Mouse (Mus musculus) limb, embryonic 13.5 days (tissue): ENCODE data around the gene Npm3. TPM values are rescaled to one million over a fixed set of nuclear protein-coding genes. Genes with fewer than 3 reads are reported as not detected.

ENCODE experiments used
- ATAC-seq: fragments of 200-750 bp; cut with Nextera tagmentation; 2 replicates; pipeline ENCODE4 v1.8.0; 2017; ENCODE audit warnings: low read depth, moderate number of reproducible peaks, moderate TSS enrichment; ENCODE audit not compliant: low FRiP score
- H3K27ac ChIP-seq: fragments of 300-500 bp; sonication (generic); 2 replicates; pipeline ENCODE4 v1.5.1; 2015; ENCODE audit warnings: inconsistent platforms, mild to moderate bottlenecking, moderate library complexity
- H3K27me3 ChIP-seq: fragments of 300-500 bp; sonication (generic); 2 replicates; pipeline ENCODE4 v1.6.1; 2015; ENCODE audit warnings: mild to moderate bottlenecking, inconsistent platforms
- H3K36me3 ChIP-seq: fragments of 300-500 bp; sonication (generic); 2 replicates; pipeline ENCODE4 v1.6.1; 2015; ENCODE audit warnings: inconsistent platforms, mild to moderate bottlenecking, moderate library complexity
- H3K4me1 ChIP-seq: fragments of 300-500 bp; sonication (generic); 2 replicates; pipeline ENCODE4 v1.6.1; 2015; ENCODE audit warnings: inconsistent platforms
- H3K4me2 ChIP-seq: fragments of 300-500 bp; sonication (generic); replicated peaks from 2 replicates; pipeline ENCODE4 v1.6.1; 2015; ENCODE audit warnings: inconsistent platforms, mild to moderate bottlenecking, moderate library complexity
- H3K4me3 ChIP-seq: fragments of 300-500 bp; sonication (generic); 2 replicates; pipeline ENCODE4 v1.5.1; 2015; ENCODE audit warnings: moderate library complexity, mild to moderate bottlenecking, inconsistent platforms
- H3K9ac ChIP-seq: fragments of 300-500 bp; sonication (generic); 2 replicates; pipeline ENCODE4 v1.6.1; 2015; ENCODE audit warnings: mild to moderate bottlenecking, inconsistent platforms
- H3K9me3 ChIP-seq: fragments of 300-500 bp; sonication (generic); 2 replicates; pipeline ENCODE4 v1.6.1; 2016; ENCODE audit warnings: inconsistent platforms
- WGBS: fragments of 180-500 bp; shearing (Covaris S2); methylation state at CpG from one replicate; pipeline ENCODE4 v1.1.7; 2015; 5-methylcytosine and 5-hydroxymethylcytosine counted together
- polyA plus RNA-seq: library from polyadenylated mRNA; unstranded; fragments of >200 nt; fragmentation: Nextera tagmentation; extraction: Ambion mirVana; gene quantifications from 2 replicates; pipeline ENCODE4 v1.2.1, GENCODE M21; 2015

Gene Npm3
- polyA plus RNA-seq, 1 experiment from 2014 or later = 15.4 TPM

DNA sequence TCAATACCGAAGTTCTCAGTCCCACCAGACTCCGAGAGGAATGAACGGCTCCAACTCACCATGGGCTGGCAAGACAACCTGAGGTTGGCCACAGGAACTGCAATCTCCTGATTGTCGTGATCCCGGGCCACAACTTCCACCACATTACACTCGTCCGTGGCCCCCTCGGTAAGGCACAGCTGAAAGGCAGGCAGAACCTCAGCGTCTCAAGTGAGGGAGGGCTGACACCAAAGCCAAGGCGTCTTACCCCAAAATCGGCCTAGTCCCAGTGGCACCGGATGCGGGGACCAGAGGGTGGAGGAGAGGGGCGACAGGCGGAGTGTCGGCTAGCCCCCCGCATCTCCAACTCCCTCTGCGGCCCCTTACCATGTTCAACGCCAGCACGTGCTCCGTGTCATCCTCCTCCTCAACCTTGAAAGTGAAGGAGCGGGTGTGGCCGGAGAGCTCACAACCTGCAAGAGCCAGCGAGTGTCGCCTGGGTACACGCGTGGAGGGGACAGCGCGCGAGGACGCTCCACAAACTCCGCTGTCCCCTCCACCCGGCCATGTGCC lies 624 bp downstream of the Npm3 start:
- ATAC-seq = peak; percentile 25; the same call in 1 of the 2 replicates

DNA sequence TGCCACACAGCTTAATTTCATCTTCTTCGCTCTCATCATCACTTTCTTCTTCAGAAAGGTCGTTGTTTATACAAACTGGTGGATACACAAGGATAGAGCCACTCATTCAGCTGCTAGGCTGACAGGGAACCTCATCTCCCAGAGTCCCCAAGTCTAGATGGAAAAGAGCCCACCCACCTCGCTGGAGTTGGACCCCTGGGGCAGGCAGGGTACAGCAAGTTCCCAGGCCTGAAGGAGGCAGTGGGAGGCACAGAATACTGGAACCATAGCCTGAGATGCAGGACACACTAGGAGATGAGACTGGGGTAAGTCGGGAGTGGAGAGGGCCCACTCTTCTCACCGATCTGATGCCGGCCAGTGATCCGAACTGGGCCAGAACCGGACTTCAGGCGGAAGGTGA lies 1.2 kb downstream of the Npm3 start:
- Histone ChIP-seq H3K4me2 (peak overlapping the region; percentile 96), H3K36me3 (peaks cover 15% of the 10 kb centered on the region), H3K4me1 (peaks cover 34% of the 10 kb centered on the region), H3K9me3 (no peaks in the 10 kb centered on the region), H3K27me3 (peaks cover 41% of the 10 kb centered on the region), H3K9ac (peak overlapping the region; percentile 91), H3K27ac (no peak overlapping the region), H3K4me3 (peak overlapping the region; percentile 92)
- 49% methylated on average over 9 of the region's 9 CpGs for WGBS
- ATAC-seq = no peak

More for the DNA sequence above, 624 bp downstream of the Npm3 start:
- H3K4me3 ChIP-seq = peak overlapping the region; percentile 92
- peaks cover 21% of the 10 kb centered on the region for H3K36me3 ChIP-seq
- peak overlapping the region; percentile 91 for H3K9ac ChIP-seq
- no peak overlapping the region for H3K27ac ChIP-seq
- H3K4me1 ChIP-seq = peaks cover 32% of the 10 kb centered on the region
- H3K27me3 ChIP-seq = peaks cover 35% of the 10 kb centered on the region
- 2% methylated on average over 33 of the region's 33 CpGs for WGBS
- no peaks in the 10 kb centered on the region for H3K9me3 ChIP-seq
- peak overlapping the region; percentile 96 for H3K4me2 ChIP-seq

DNA sequence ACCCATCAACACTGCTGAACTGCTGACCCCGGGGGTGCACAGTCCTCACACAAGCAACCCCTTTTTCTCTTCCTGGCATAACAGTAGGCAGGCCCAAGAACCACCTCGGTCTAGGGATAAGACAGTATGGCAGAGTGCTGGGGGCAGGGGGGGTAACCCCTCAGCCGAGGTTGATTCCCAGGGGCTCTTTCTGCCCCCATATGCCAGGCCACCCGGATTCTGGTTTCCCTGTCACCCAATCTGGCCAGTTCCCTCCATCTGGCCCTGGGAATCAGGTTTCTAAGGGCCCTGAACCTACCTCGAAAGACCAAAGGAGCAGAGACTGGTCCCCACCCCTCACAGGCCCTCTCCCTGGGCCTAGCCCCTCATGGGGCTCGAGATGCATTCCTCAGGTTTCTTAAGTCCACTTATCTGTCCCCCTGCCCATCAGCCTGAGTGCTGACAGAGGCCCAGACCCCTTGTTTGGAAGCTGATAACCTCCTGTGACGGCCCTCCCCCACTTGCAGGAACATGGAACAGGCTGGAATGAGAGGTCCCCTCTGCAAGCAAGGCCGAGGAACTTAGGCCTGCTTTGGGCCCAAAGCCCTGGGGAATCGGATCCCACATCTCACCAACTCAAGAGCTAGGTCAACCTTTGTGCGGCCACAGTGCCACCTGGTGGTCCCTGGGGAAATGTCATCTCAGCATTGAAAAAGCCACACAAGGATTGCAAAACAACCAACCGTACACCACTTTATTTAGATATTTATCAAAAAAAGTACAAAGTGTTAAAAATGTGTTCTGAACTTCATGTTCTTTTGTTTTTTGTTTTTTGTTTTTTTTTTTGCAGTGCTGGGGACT lies 2.1 kb downstream of the Npm3 start:
- H3K9ac ChIP-seq = no peak overlapping the region
- ATAC-seq = no peak
- 18% methylated on average over 11 of the region's 11 CpGs for WGBS
- no peak overlapping the region for H3K27ac ChIP-seq
- H3K36me3 ChIP-seq = peaks cover 7% of the 10 kb centered on the region
- H3K4me2 ChIP-seq = no peak overlapping the region
- H3K4me3 ChIP-seq = no peak overlapping the region
- H3K27me3 ChIP-seq = peaks cover 49% of the 10 kb centered on the region
- no peaks in the 10 kb centered on the region for H3K9me3 ChIP-seq
- peaks cover 41% of the 10 kb centered on the region for H3K4me1 ChIP-seq

DNA sequence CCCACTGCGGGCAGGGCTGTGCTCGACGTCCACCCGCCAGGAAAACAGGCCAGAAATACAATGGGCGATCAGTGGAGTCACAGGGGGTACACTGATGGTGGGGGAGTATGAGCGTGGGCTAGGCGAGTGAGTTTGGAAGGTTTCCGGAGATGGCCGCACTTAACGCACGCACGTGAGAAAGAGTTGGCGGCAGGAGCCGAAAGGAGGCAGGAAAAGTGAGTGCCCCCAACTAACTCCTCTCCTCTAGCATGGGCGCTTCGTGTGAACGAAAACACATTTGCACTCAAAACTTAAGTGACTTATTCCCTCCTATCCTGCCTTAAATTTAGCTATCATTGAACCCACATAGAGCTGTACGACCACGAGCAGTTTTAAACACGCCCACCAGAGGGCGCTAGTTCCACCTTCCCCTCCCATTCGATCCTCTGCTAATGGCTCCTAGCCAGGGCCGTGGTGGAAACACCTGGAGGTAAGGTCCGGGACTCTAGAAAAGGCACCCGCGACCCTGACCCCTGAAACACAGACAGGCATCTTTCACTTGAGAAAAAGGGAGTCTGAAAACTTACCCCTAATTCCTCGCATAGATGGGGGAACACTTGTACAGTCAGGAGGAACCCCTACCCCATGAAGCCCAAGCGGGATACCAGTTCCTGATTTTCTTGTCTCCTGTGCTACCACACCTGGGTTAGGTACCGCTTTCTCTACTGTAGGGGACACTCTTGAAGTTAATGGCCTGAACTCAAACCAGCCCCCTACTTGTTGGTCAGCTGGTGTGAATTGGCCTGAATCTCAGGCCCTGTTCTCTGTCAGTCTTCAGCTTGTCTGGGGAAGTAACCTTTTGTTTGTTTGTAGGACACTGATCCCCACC lies 3.0 kb downstream of the Npm3 start:
- peaks cover 50% of the 10 kb centered on the region for H3K4me1 ChIP-seq
- 0 out of 2 replicates have a peak, but pooled peaks have one; percentile 24 for ATAC-seq

DNA sequence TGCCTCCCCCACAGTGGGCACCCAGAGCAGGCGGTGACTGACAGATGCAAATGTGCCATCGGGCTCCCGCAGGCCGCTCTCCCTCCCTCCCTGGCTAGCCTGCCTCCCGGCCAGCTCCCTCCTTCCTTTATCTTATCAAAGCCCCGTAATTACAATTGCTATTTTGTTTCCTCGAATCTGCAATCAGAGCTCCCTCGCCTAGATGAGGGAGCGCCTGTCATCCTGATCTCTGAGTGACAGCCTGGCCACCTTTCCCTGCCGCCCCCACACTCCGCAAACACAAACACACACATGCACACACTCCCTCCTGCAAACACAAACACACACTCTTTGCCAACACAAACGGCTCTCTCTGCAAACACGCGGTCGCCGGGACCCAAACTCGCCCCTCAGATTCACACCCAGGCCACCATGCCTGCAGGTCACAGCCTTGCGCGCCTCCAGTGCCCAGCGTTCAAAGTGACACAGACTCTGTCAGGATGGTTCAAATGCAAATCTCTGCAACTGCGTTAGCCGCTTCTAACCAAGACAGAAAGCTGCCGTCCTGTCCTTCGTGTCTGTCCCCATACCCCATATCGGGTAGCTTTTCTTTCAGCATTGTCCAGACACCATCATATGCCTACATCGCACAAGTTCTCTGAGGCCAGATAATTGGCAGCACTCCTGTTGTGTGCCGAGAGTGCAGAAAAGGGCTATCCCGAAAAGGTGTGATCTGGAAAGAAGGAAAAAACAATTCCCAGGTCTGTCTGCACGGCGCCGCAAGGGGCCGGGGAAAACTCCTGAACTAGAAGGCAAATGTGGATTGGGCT lies 3.8 kb downstream of the Npm3 start:
- H3K4me2 ChIP-seq = no peak overlapping the region
- H3K4me1 ChIP-seq = peaks cover 58% of the 10 kb centered on the region
- WGBS = 3% methylated on average over 32 of the region's 32 CpGs
- H3K4me3 ChIP-seq = peak overlapping the region; percentile 5; the same call in 1 of the 2 replicates
- no peaks in the 10 kb centered on the region for H3K9me3 ChIP-seq
- H3K27me3 ChIP-seq = peaks cover 65% of the 10 kb centered on the region
- no peak for ATAC-seq
- no peak overlapping the region for H3K9ac ChIP-seq
- H3K27ac ChIP-seq = no peak overlapping the region
- H3K36me3 ChIP-seq = no peaks in the 10 kb centered on the region

More for the DNA sequence above, 3.0 kb downstream of the Npm3 start:
- WGBS = 10% methylated on average over 29 of the region's 29 CpGs
- H3K4me3 ChIP-seq = peak overlapping the region; percentile 5; the same call in 1 of the 2 replicates
- no peak overlapping the region for H3K9ac ChIP-seq
- peaks cover 58% of the 10 kb centered on the region for H3K27me3 ChIP-seq
- no peak overlapping the region for H3K27ac ChIP-seq
- no peak overlapping the region for H3K4me2 ChIP-seq
- no peaks in the 10 kb centered on the region for H3K9me3 ChIP-seq
- 0 out of 2 replicates have a peak, but pooled peaks cover under 1% of the 10 kb centered on the region for H3K36me3 ChIP-seq

DNA sequence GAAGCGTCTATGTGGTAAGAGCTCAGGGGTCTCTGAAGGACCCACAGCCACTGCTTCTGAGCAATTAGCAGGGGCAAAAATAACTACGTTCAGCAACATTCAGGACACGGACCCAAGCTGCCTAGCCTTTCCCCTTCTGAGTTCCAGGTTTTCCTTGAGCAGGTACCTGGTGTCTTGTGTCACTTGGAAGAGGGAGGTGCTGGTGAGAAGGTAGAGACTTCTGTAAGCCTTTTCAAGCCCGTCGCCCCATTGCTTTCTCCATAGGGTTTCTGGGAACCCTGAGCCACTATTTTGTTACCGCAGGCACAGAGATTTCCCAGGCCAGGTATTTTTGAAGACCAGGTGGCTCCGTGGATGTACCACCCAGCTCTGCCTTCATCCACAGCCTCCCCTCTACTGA lies 5.8 kb downstream of the Npm3 start:
- Histone ChIP-seq H3K9ac (no peak overlapping the region), H3K27ac (no peak overlapping the region), H3K27me3 (peaks cover 81% of the 10 kb centered on the region), H3K36me3 (no peaks in the 10 kb centered on the region), H3K9me3 (no peaks in the 10 kb centered on the region), H3K4me2 (peak overlapping the region; percentile 93), H3K4me1 (peaks cover 63% of the 10 kb centered on the region), H3K4me3 (peak overlapping the region; percentile 53; the same call in 1 of the 2 replicates)
- WGBS = 13% methylated on average over 7 of the region's 7 CpGs
- ATAC-seq = no peak

DNA sequence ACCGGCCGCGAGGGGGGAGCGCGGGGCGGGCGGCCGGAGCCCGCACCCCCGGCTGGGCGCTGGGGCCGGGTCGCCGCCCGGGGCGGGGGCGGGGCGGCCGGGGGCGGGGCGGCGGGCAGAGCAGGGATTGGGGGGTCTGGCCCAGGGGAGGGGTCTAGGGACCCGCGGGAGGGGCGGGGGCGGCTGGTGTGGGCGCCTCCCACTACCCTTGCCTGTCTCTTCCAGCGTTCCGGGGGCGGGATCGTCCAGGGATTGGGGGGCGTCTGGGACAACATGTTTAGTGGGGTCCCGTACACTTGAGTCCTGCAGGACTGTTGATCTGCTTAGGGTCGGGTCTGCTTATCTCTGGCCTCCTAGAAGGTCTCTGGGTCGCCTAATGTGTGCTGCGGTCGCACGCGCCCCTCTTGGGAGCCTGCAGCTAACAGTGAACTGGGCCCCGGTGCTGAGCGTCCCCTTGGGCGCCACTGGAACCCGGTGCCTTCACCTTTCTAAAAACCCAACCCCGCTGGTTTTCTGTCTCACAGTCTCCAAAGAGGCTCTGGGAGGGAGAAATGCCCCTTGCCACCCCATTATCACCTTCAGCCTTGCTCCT lies 6.3 kb downstream of the Npm3 start:
- Histone ChIP-seq H3K4me2 (peak overlapping the region; percentile 93), H3K9ac (peak overlapping the region; percentile 66; the same call in 1 of the 2 replicates), H3K4me1 (peaks cover 58% of the 10 kb centered on the region), H3K27me3 (peaks cover 86% of the 10 kb centered on the region), H3K4me3 (peak overlapping the region; percentile 53), H3K27ac (no peak overlapping the region), H3K9me3 (no peaks in the 10 kb centered on the region), H3K36me3 (no peaks in the 10 kb centered on the region)
- WGBS = under 1% methylated on average over 18 of the region's 44 CpGs
- no peak for ATAC-seq

DNA sequence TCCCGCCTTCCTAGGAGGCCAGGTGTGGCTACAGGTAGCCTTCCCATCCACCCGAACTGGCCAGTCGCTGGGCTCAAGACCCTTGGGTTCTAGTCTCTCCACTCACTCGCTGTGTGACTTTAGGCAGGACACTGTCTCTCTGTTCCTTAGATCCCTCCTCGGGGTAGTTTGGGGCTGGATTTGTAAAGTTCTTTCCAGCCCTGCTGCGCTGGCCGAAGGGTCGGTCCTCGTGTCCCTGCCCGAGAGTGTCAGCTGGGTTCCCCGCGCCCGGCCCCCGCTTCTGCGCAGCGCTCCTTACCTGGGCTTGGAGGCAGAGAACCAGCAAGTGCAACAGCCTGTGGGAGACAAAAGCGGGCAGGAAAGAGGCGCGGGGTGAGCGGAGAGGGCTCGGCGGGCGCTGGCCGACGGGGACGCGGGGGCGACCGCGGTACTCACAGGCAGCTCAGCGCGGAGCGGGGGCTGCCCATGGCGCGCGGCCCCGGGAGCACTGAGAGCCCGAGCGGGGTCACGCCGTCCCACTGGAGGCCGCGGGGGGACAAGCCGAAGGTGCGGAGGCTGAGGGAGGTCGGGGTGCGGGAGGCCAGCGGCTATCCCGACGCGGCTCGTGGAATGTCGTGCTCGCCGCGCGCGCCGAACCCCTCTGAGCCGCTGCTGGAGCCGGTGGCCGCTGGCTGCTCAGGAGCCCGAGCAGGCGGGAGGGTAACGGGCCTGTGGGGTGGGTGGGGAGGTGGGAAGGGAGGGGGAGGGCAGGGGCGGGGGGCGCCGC lies 7.0 kb downstream of the Npm3 start, which contains the start of gene Fgf8:
Gene Fgf8 (minus strand): TSS at position 698 of the 766 bp plus-strand sequence.
- Histone ChIP-seq H3K9ac (peak within 1 kb of the TSS; percentile 66), H3K4me1 (peaks cover 59% of the 10 kb centered on the region), H3K4me2 (peak within 1 kb of the TSS; percentile 93), H3K27me3 (peaks cover 93% of the 10 kb centered on the region), H3K9me3 (no peaks in the 10 kb centered on the region), H3K27ac (no peak within 1 kb of the TSS), H3K36me3 (no peaks in the 10 kb centered on the region), H3K4me3 (peak within 1 kb of the TSS; percentile 53)
- no peak; the same call in 1 of the 2 replicates for ATAC-seq
- under 1% methylated on average over 51 of the region's 68 CpGs for WGBS

DNA sequence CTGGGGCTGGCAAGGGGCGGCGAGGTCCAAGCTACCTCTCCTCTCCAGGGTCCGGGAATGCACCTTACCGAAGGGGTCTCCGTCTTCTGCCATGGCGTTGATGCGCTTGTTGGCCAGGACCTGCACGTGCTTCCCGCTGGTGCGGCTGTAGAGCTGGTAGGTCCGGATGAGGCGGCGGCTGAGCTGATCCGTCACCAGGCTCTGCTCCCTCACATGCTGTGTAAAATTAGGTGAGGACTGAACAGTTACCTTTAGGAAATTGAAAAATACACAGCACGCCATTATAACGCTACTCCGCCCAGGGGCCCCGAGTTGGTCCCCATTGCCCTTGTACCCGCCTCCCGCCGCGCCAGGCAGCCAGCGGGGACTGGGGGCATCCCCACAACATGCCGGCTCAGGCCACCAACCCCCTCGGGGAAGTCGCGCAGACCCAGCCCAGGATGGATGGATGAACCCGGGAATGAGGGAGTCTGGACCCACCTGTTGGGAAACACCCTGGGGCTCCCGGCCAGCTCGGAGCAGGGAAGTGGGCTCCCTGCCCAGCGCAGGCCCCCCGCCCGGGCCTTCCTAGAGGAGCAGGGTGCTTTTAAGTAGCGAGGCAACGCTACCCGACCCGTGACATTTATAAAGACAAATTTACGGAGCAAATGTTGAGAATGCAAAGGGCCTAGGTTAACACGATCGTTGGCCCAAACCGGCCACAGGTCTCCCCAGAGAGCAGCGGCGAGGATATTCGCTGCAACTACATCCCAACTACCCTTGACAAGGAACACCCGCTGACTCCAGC lies 7.8 kb downstream of the Npm3 start:
- H3K9me3 ChIP-seq = no peaks in the 10 kb centered on the region
- no peak overlapping the region for H3K27ac ChIP-seq
- no peaks in the 10 kb centered on the region for H3K36me3 ChIP-seq
- 0 out of 2 replicates have a peak overlapping the region, but pooled peaks have one; percentile 26 for H3K9ac ChIP-seq
- peaks cover 60% of the 10 kb centered on the region for H3K4me1 ChIP-seq
- peak overlapping the region; percentile 93 for H3K4me2 ChIP-seq
- no peak for ATAC-seq
- 2% methylated on average over 45 of the region's 45 CpGs for WGBS
- H3K4me3 ChIP-seq = peak overlapping the region; percentile 53
- peaks cover 94% of the 10 kb centered on the region for H3K27me3 ChIP-seq

DNA sequence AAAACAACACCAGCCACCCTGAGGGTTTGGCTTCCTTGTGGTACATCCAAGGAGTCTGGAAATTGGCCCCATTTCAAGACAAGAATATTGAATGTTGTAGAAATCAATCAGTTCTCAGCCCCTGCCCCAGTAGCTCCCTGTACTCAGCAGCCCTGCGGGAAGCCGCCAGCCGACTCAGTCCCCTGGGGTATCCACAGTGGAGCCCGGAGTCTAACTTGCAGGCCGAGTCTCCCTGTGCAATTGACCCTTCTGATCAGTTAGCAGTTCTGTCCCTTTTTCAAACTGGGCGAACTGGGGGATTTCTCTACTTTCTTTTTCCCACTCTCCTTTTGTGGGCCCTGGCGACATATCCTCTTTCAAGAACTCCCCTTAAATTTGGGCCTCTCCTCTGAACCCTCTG lies 8.6 kb downstream of the Npm3 start:
- Histone ChIP-seq H3K4me3 (peak overlapping the region; percentile 53), H3K27me3 (peaks cover 94% of the 10 kb centered on the region), H3K27ac (no peak overlapping the region), H3K36me3 (no peaks in the 10 kb centered on the region), H3K9me3 (no peaks in the 10 kb centered on the region), H3K9ac (no peak overlapping the region), H3K4me1 (peaks cover 57% of the 10 kb centered on the region), H3K4me2 (peak overlapping the region; percentile 93)
- ATAC-seq = no peak
- 7% methylated on average over 7 of the region's 7 CpGs for WGBS
